Mouse (Mus musculus) kidney, postnatal 0 days (tissue): ENCODE data around the gene Gm2007. TPM values are rescaled to one million over a fixed set of nuclear protein-coding genes. Genes with fewer than 3 reads are reported as not detected.
"Not testable (repeated sequence)": the region's sequence is repeated elsewhere in the genome, so short reads cannot be mapped to it uniquely, and the experiment has no call there.

Experiments used
- ATAC-seq: fragments of 200-750 bp; cut with Nextera tagmentation; replicated peaks from 2 replicates; pipeline ENCODE4 v1.8.0; 2017; ENCODE audit warnings: low read depth, moderate number of reproducible peaks, moderate TSS enrichment, moderate library complexity; ENCODE audit not compliant: low FRiP score
- DNase-seq: peaks from one replicate; pipeline ENCODE4 v3.0.0-alpha.2; 2016; ENCODE audit warnings: low spot score
- H3K27ac ChIP-seq: fragments of 300-500 bp; sonication (generic); 2 replicates; pipeline ENCODE4 v1.5.1; 2014; ENCODE audit warnings: mild to moderate bottlenecking
- H3K27me3 ChIP-seq: fragments of 300-500 bp; sonication (generic); 2 replicates; pipeline ENCODE4 v1.6.1; 2014; ENCODE audit warnings: low read length, mixed read lengths; ENCODE audit not compliant: insufficient read depth
- H3K36me3 ChIP-seq: fragments of 300-500 bp; sonication (generic); 2 replicates; pipeline ENCODE4 v1.6.1; 2014; ENCODE audit warnings: low read length, mixed read lengths; ENCODE audit not compliant: insufficient read depth
- H3K4me1 ChIP-seq: fragments of 300-500 bp; sonication (generic); replicated peaks from 2 replicates; pipeline ENCODE4 v1.6.1; 2014; ENCODE audit warnings: antibody characterized with exemption, low read length, mixed read lengths; ENCODE audit not compliant: insufficient read depth
- H3K4me2 ChIP-seq: fragments of 300-500 bp; sonication (generic); 2 replicates; pipeline ENCODE4 v1.6.1; 2014; ENCODE audit warnings: mild to moderate bottlenecking, low read length, moderate library complexity, mixed read lengths
- H3K4me3 ChIP-seq: fragments of 300-500 bp; sonication (generic); replicated peaks from 2 replicates; pipeline ENCODE4 v1.5.1; 2014; ENCODE audit warnings: low read depth, low read length
- H3K9ac ChIP-seq: fragments of 300-500 bp; sonication (generic); 2 replicates; pipeline ENCODE4 v1.6.1; 2014; ENCODE audit warnings: low read depth, low read length
- H3K9me3 ChIP-seq: fragments of 300-500 bp; sonication (generic); replicated peaks from 2 replicates; pipeline ENCODE4 v1.6.1; 2016; ENCODE audit warnings: low read length, inconsistent platforms, mixed read lengths
- WGBS: fragments of 180-500 bp; shearing (Covaris S2); extraction: QIAGEN DNeasy Blood & Tissue Kit; methylation state at CpG from one replicate; pipeline ENCODE4 v1.1.7; 2014; 5-methylcytosine and 5-hydroxymethylcytosine counted together
- polyA plus RNA-seq: library from polyadenylated mRNA; unstranded; fragments of >200 nt; fragmentation: Nextera tagmentation; extraction: Ambion mirVana; gene quantifications from 2 replicates; pipeline ENCODE4 v1.2.1, GENCODE M21; 2015

Gm2007 gene
- not detected in 2 replicates for polyA plus RNA-seq

DNA sequence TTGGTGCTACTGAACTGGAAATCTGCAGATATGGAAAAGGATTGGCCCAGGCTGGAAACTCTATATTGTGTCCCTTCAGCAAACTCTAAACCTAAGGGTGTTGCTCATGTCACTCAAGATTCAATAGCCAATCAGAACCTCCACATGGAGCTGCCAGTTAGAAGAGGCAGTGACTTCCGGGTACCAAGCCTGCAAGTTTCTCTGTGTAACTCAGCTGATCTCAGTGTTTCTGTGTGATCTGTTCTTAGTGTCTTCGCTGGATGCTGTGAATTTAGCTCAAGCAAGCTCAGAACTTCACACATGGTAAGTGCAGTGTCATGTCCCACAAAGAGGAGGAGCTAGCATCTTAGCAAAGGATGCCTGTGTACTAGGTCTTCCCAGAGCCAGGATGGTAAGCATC lies at the start of gene Gm2007:
TSS of gene Gm2007 (plus strand) at position 301 of the 400 bp plus-strand sequence.
- not testable (repeated sequence) for H3K4me2 ChIP-seq, ATAC-seq, DNase-seq, H3K4me1 ChIP-seq, H3K4me3 ChIP-seq, H3K36me3 ChIP-seq, H3K27me3 ChIP-seq, H3K9ac ChIP-seq, H3K27ac ChIP-seq, H3K9me3 ChIP-seq
- WGBS: no CpG with 5 or more reads among the region's 2 CpGs

DNA sequence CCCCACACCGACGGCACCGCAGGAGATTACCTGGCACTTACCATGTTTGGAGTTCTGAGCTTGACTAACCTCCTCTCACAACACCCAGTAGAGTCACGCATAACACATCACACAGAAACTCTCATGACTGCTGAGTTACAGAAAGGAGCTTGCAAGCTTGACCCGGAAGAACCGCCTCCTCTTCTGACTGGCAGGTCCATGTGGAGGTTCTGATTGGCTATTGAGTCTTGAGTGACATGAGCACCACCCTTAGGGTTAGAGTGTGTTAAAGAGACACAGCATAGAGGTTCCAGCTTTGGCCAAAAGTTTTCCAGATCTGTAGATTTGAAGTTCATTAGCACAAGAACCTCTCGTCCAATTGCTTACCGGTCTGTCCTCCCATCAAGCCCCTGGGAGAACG lies 37.8 kb upstream of the Gm2007 start, which contains the start of gene Zfp969:
TSS of gene Zfp969 (minus strand) at position 101 of the 400 bp plus-strand sequence.
- not testable (repeated sequence) for H3K4me1 ChIP-seq, H3K27ac ChIP-seq, H3K4me3 ChIP-seq, DNase-seq, H3K9me3 ChIP-seq, ATAC-seq, H3K27me3 ChIP-seq, H3K9ac ChIP-seq, H3K36me3 ChIP-seq, H3K4me2 ChIP-seq
- no CpG with 5 or more reads among the region's 9 CpGs for WGBS

GRCm38 (mm10) chr2:175800993-175801392 lies 59.7 kb downstream of the Gm2007 start, which contains the start of gene Gm14288:
TSS of gene Gm14288 (minus strand) at chr2:175801093.
- not testable (repeated sequence) for H3K4me1 ChIP-seq, H3K36me3 ChIP-seq, H3K27me3 ChIP-seq, H3K9ac ChIP-seq, H3K9me3 ChIP-seq, DNase-seq, ATAC-seq, H3K27ac ChIP-seq, H3K4me3 ChIP-seq, H3K4me2 ChIP-seq
- no CpG with 5 or more reads among the region's 6 CpGs for WGBS

Other genes starting within 250 kb of the Gm2007 start
- gene Gm11007, start 97.6 kb upstream of the Gm2007 start, polyA plus RNA-seq: not detected in 2 replicates
- 33.8 and 34.7 TPM in 2 replicates for gene Zfp969, start 37.9 kb upstream of the Gm2007 start, polyA plus RNA-seq
- gene Gm14288, start 59.6 kb downstream of the Gm2007 start, polyA plus RNA-seq: 3.1 and 4.9 TPM in 2 replicates
- 22.9 and 25.1 TPM in 2 replicates for gene Gm6710, start 127.7 kb downstream of the Gm2007 start, polyA plus RNA-seq
- 1.4 TPM in 2 replicates for gene Zfp966, start 189.6 kb downstream of the Gm2007 start, polyA plus RNA-seq
- gene Gm2026, start 223.8 kb downstream of the Gm2007 start, polyA plus RNA-seq: 17.7 and 17.9 TPM in 2 replicates